Mouse (Mus musculus): ENCODE results near the gene Gnaz.

GRCm38 (mm10) chr10:74921614-74922013 is 45.4 kb upstream of the Gnaz start:
- no peak for TF ChIP-seq POLR2A (IDR thresholded peaks at IDR 0.05; ENCODE audit: low read depth, low read length)
- TF ChIP-seq CTCF (conservative IDR thresholded peaks at IDR 0.05; ENCODE audit: insufficient read depth, insufficient read length, low read depth, low read length): no peak

Data from kidney, adult 2 months (tissue).